Mouse (Mus musculus): ENCODE data around the gene Gstt3. TPM values are rescaled to one million over a fixed set of nuclear protein-coding genes. Genes with fewer than 3 reads are reported as not detected.

The Gstt3 gene
- polyA plus RNA-seq, 1 experiment from 2014 or later: 28.7 TPM

DNA sequence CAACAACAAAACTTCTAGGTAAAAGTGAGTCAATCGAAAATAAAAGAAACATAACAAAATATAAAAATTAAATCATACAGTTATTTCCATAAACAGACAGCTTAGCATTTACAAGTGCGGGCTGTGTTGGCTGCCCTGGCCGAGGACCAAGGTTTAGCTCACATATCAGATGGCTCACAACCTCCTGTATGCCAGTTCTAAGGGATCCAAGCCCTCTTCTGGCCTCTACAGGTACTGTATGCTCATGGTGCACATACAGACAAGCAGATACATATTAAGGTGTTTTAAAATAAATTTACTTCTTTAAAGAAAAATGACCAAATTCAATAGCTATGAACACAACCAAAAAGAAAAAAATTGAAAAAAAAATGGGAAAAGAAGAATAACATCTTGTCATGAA lies 20.9 kb downstream of the Gstt3 start:
- WGBS: 95% methylated on average over 3 of the region's 3 CpGs
- Histone ChIP-seq H3K9me3 (ENCODE audit: control insufficient read depth, low read length) (no peaks in the 10 kb centered on the region), H3K27me3 (replicated peaks; ENCODE audit: control insufficient read depth, insufficient read depth, low read length) (no peaks in the 10 kb centered on the region), H3K36me3 (ENCODE audit: control insufficient read depth, insufficient read depth, low read length) (peaks cover 12% of the 10 kb centered on the region; the same call in 1 of the 2 replicates), H3K4me1 (replicated peaks; ENCODE audit: control insufficient read depth, insufficient read depth, low read length) (peaks cover 5% of the 10 kb centered on the region; the same call in 1 of the 2 replicates), H3K4me3 (ENCODE audit: low read depth, low read length) (no peak overlapping the region), H3K9ac (ENCODE audit: low read length) (no peak overlapping the region), H3K4me2 (ENCODE audit: low read length) (no peak overlapping the region), H3K27ac (ENCODE audit: low read depth) (no peak overlapping the region)
- ATAC-seq (replicated peaks; ENCODE audit: low FRiP score, low TSS enrichment, low read depth) (no peak), DNase-seq (ENCODE audit: low spot score) (no peak)

DNA sequence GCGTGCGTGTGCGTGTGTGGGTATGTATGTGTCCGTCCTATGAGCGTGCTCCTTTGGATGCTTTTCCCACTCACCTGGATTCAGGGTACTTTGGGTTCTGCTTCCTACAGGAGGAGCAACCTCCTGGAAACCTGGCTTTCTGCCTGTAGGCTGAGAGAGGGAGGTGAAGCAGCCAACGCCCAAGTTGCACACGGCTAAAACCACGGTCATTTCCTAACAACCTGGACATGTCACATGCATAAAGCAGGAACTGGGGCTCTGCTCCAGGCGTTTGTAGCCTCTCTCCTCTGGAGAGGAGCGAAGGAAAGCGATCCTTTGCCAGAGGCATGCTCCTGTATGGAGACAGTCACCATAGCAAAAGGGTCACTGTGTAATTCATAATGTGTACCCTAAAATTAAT lies 24.5 kb downstream of the Gstt3 start:
- WGBS: 91% methylated on average over 11 of the region's 11 CpGs
- no peak for ATAC-seq (replicated peaks; ENCODE audit: low FRiP score, low TSS enrichment, low read depth)
- Histone ChIP-seq H3K9me3 (ENCODE audit: control insufficient read depth, low read length) (no peaks in the 10 kb centered on the region), H3K4me1 (replicated peaks; ENCODE audit: control insufficient read depth, insufficient read depth, low read length) (no peaks in the 10 kb centered on the region), H3K4me2 (ENCODE audit: low read length) (no peak overlapping the region), H3K36me3 (ENCODE audit: control insufficient read depth, insufficient read depth, low read length) (peaks cover 43% of the 10 kb centered on the region), H3K4me3 (ENCODE audit: low read depth, low read length) (no peak overlapping the region), H3K27me3 (replicated peaks; ENCODE audit: control insufficient read depth, insufficient read depth, low read length) (no peaks in the 10 kb centered on the region), H3K27ac (ENCODE audit: low read depth) (no peak overlapping the region), H3K9ac (ENCODE audit: low read length) (no peak overlapping the region)
- DNase-seq (ENCODE audit: low spot score): no peak

GRCm38 (mm10) chr10:75744017-75744416 lies 37.2 kb downstream of the Gstt3 start:
- ATAC-seq (replicated peaks; ENCODE audit: low FRiP score, low TSS enrichment, low read depth) (peak; percentile 89), DNase-seq (ENCODE audit: low spot score) (peak; percentile 92)
- H3K4me3 ChIP-seq (ENCODE audit: low read depth, low read length): no peak overlapping the region
- WGBS: 39% methylated on average over 3 of the region's 3 CpGs
- H3K4me1 ChIP-seq (replicated peaks; ENCODE audit: control insufficient read depth, insufficient read depth, low read length): no peaks in the 10 kb centered on the region
- no peaks in the 10 kb centered on the region for H3K27me3 ChIP-seq (replicated peaks; ENCODE audit: control insufficient read depth, insufficient read depth, low read length)
- H3K4me2 ChIP-seq (ENCODE audit: low read length): no peak overlapping the region
- no peak overlapping the region for H3K27ac ChIP-seq (ENCODE audit: low read depth)
- peaks cover 72% of the 10 kb centered on the region for H3K36me3 ChIP-seq (ENCODE audit: control insufficient read depth, insufficient read depth, low read length)
- no peaks in the 10 kb centered on the region for H3K9me3 ChIP-seq (ENCODE audit: control insufficient read depth, low read length)
- H3K9ac ChIP-seq (ENCODE audit: low read length): no peak overlapping the region

DNA sequence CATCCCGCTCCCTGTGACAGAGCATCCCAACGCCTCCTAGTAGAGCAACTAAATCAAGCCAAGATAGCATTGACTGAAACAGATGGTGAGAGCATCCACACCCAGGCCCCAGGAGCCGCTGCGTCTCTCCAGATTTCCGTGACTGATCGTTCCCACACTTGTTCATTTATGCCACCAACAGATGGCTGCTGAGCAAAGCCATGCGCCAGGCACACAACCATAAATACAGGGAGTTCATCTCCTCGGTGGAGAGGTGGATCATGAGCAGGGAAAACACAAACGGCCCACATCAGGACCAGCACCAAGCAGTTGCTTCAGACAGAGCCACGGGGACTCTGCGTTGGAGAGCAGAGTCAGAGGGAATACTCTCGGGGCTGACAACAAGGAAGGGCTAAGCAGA lies 37.8 kb downstream of the Gstt3 start:
- Histone ChIP-seq H3K9me3 (ENCODE audit: control insufficient read depth, low read length) (no peaks in the 10 kb centered on the region), H3K4me2 (ENCODE audit: low read length) (no peak overlapping the region), H3K4me1 (replicated peaks; ENCODE audit: control insufficient read depth, insufficient read depth, low read length) (no peaks in the 10 kb centered on the region), H3K36me3 (ENCODE audit: control insufficient read depth, insufficient read depth, low read length) (peaks cover 75% of the 10 kb centered on the region), H3K9ac (ENCODE audit: low read length) (no peak overlapping the region), H3K27ac (ENCODE audit: low read depth) (no peak overlapping the region), H3K4me3 (ENCODE audit: low read depth, low read length) (no peak overlapping the region), H3K27me3 (replicated peaks; ENCODE audit: control insufficient read depth, insufficient read depth, low read length) (no peaks in the 10 kb centered on the region)
- no peak for ATAC-seq (replicated peaks; ENCODE audit: low FRiP score, low TSS enrichment, low read depth)
- WGBS: 86% methylated on average over 12 of the region's 12 CpGs
- no peak for DNase-seq (ENCODE audit: low spot score)

DNA sequence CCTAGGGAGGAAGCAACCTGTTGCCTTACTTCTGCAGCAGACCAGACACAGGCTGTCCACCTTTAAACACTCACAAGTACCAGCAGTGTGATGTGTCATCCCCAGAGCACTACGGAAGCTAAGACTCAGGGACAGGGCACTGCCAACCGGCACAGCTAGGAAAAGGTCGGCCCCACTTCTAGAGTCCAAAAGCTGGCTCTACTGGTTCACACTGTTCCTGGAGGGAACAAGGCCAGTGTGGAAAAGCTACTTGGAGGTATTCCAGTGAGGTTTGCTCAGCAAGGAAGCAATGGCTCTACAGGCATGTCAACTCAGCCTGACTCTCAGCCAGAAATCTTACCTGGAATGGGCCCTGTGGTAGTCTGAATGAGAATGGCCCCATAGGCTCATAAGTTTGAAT lies 40.3 kb downstream of the Gstt3 start:
- H3K4me1 ChIP-seq (replicated peaks; ENCODE audit: control insufficient read depth, insufficient read depth, low read length): no peaks in the 10 kb centered on the region
- peaks cover 77% of the 10 kb centered on the region for H3K36me3 ChIP-seq (ENCODE audit: control insufficient read depth, insufficient read depth, low read length)
- H3K4me3 ChIP-seq (ENCODE audit: low read depth, low read length): no peak overlapping the region
- ATAC-seq (replicated peaks; ENCODE audit: low FRiP score, low TSS enrichment, low read depth) (no peak), DNase-seq (ENCODE audit: low spot score) (no peak)
- no peak overlapping the region for H3K27ac ChIP-seq (ENCODE audit: low read depth)
- no peak overlapping the region for H3K9ac ChIP-seq (ENCODE audit: low read length)
- no peaks in the 10 kb centered on the region for H3K9me3 ChIP-seq (ENCODE audit: control insufficient read depth, low read length)
- H3K27me3 ChIP-seq (replicated peaks; ENCODE audit: control insufficient read depth, insufficient read depth, low read length): no peaks in the 10 kb centered on the region
- 96% methylated on average over 3 of the region's 3 CpGs for WGBS
- no peak overlapping the region for H3K4me2 ChIP-seq (ENCODE audit: low read length)

- no peaks in the 10 kb centered on the region for H3K27me3 ChIP-seq (replicated peaks; ENCODE audit: control insufficient read depth, insufficient read depth, low read length)
- no peaks in the 10 kb centered on the region for H3K9me3 ChIP-seq (ENCODE audit: control insufficient read depth, low read length)
- H3K4me1 ChIP-seq (replicated peaks; ENCODE audit: control insufficient read depth, insufficient read depth, low read length): no peaks in the 10 kb centered on the region
- no peak overlapping the region for H3K4me2 ChIP-seq (ENCODE audit: low read length)
- 94% methylated on average over 7 of the region's 7 CpGs for WGBS
- DNase-seq (ENCODE audit: low spot score): no peak
- H3K27ac ChIP-seq (ENCODE audit: low read depth): no peak overlapping the region
- H3K4me3 ChIP-seq (ENCODE audit: low read depth, low read length): no peak overlapping the region
- no peak overlapping the region for H3K9ac ChIP-seq (ENCODE audit: low read length)
- H3K36me3 ChIP-seq (ENCODE audit: control insufficient read depth, insufficient read depth, low read length): peaks cover 89% of the 10 kb centered on the region
- ATAC-seq (replicated peaks; ENCODE audit: low FRiP score, low TSS enrichment, low read depth): no peak
These were observed 55.8 kb downstream of the Gstt3 start for GRCm38 (mm10) chr10:75725449-75725848.

Other genes with a start within 250 kb of the Gstt3 start
- gene Lrrc75b, start 221.1 kb downstream of the Gstt3 start, polyA plus RNA-seq (2014; fragmentation: Nextera tagmentation; extraction: Ambion mirVana): 2.3 and 3.0 TPM in 2 replicates
- 6.7 and 12.4 TPM in 2 replicates for gene Ggt1, start 219.8 kb downstream of the Gstt3 start, polyA plus RNA-seq (2014; fragmentation: Nextera tagmentation; extraction: Ambion mirVana)
- gene Ggt5, start 192.1 kb downstream of the Gstt3 start, polyA plus RNA-seq (2014; fragmentation: Nextera tagmentation; extraction: Ambion mirVana): 7.8 and 8.4 TPM in 2 replicates
- 11.8 and 13.0 TPM in 2 replicates for gene Susd2, start 137.4 kb downstream of the Gstt3 start, polyA plus RNA-seq (2014; fragmentation: Nextera tagmentation; extraction: Ambion mirVana)
- gene Cabin1, start 17.1 kb downstream of the Gstt3 start, polyA plus RNA-seq (2014; fragmentation: Nextera tagmentation; extraction: Ambion mirVana): 39.7 and 47.2 TPM in 2 replicates
- 57.4 and 64.9 TPM in 2 replicates for gene Ddt, start 8.0 kb downstream of the Gstt3 start, polyA plus RNA-seq (2014; fragmentation: Nextera tagmentation; extraction: Ambion mirVana)
- gene Gm20441, start 460 bp downstream of the Gstt3 start, polyA plus RNA-seq (2014; fragmentation: Nextera tagmentation; extraction: Ambion mirVana): not detected in 2 replicates
- 11.4 and 11.6 TPM in 2 replicates for gene Gstt1, start 17.2 kb upstream of the Gstt3 start, polyA plus RNA-seq (2014; fragmentation: Nextera tagmentation; extraction: Ambion mirVana)
- gene Gstt4, start 41.1 kb upstream of the Gstt3 start, polyA plus RNA-seq (2014; fragmentation: Nextera tagmentation; extraction: Ambion mirVana): not detected in 2 replicates
- gene Gstt2, start 56.0 kb upstream of the Gstt3 start, polyA plus RNA-seq (2014; fragmentation: Nextera tagmentation; extraction: Ambion mirVana): 39.6 and 41.3 TPM in 2 replicates
- 3,019 and 3,193 TPM in 2 replicates for gene Mif, start 78.8 kb upstream of the Gstt3 start, polyA plus RNA-seq (2014; fragmentation: Nextera tagmentation; extraction: Ambion mirVana)
- gene Derl3, start 112.0 kb upstream of the Gstt3 start, polyA plus RNA-seq (2014; fragmentation: Nextera tagmentation; extraction: Ambion mirVana): 2.2 and 2.6 TPM in 2 replicates
- 189 and 192 TPM in 2 replicates for gene Smarcb1, start 140.2 kb upstream of the Gstt3 start, polyA plus RNA-seq (2014; fragmentation: Nextera tagmentation; extraction: Ambion mirVana)
- gene Chchd10, start 151.7 kb upstream of the Gstt3 start, polyA plus RNA-seq (2014; fragmentation: Nextera tagmentation; extraction: Ambion mirVana): 82.3 and 123 TPM in 2 replicates
- 40.9 and 56.8 TPM in 2 replicates for gene Mmp11, start 155.1 kb upstream of the Gstt3 start, polyA plus RNA-seq (2014; fragmentation: Nextera tagmentation; extraction: Ambion mirVana)
- not detected in 2 replicates for gene Gm867, start 159.3 kb upstream of the Gstt3 start, polyA plus RNA-seq (2014; fragmentation: Nextera tagmentation; extraction: Ambion mirVana)
- 0.73 TPM in 1 of 2 replicates, not detected in the other for gene Vpreb3, start 161.6 kb upstream of the Gstt3 start, polyA plus RNA-seq (2014; fragmentation: Nextera tagmentation; extraction: Ambion mirVana)
- not detected in 2 replicates for gene Gm5134, start 173.1 kb upstream of the Gstt3 start, polyA plus RNA-seq (2014; fragmentation: Nextera tagmentation; extraction: Ambion mirVana)